Mouse (Mus musculus) cerebellum, adult 8-10 months (tissue): Measurements from ENCODE around the gene Vasn.
"Not testable (repeated sequence)": the region's sequence is repeated elsewhere in the genome, so short reads cannot be mapped to it uniquely, and the experiment has no call there.

Experiments
- DNase-seq: peaks from one replicate; pipeline ENCODE4 v3.0.0; 2022

The Vasn gene

GRCm38 (mm10) chr16:4674091-4674490, 34.4 kb downstream of the Vasn start:
- no peak for DNase-seq

- no peak for DNase-seq
Measured at GRCm38 (mm10) chr16:4676836-4677235, 37.1 kb downstream of the Vasn start.

- no peak for DNase-seq
Measured at GRCm38 (mm10) chr16:4678080-4678479, 38.3 kb downstream of the Vasn start.

GRCm38 (mm10) chr16:4679121-4680018, 39.6 kb downstream of the Vasn start, which contains the start of gene Coro7:
Gene Coro7, minus strand, starts transcription at chr16:4679777.
- peak; percentile 85 for DNase-seq

- DNase-seq = not testable (repeated sequence)
Measured at GRCm38 (mm10) chr16:4680922-4681455, 41.2 kb downstream of the Vasn start.

GRCm38 (mm10) chr16:4682628-4683179, 43.0 kb downstream of the Vasn start:
- DNase-seq = no peak

GRCm38 (mm10) chr16:4683193-4683580, 43.4 kb downstream of the Vasn start:
- no peak for DNase-seq

- DNase-seq = peak; percentile 97
Measured at GRCm38 (mm10) chr16:4683581-4684456, 44.1 kb downstream of the Vasn start.

- no peak for DNase-seq
Measured at GRCm38 (mm10) chr16:4684457-4684791, 44.7 kb downstream of the Vasn start.

- DNase-seq = not testable (repeated sequence)
Measured at GRCm38 (mm10) chr16:4689371-4689770, 49.6 kb downstream of the Vasn start.
